Mouse (Mus musculus): ENCODE data around the gene Tpk1. TPM values are rescaled to one million over a fixed set of nuclear protein-coding genes. Genes with fewer than 3 reads are reported as not detected.
"Not testable (repeated sequence)": the region's sequence is repeated elsewhere in the genome, so short reads cannot be mapped to it uniquely, and the experiment has no call there.

Gene Tpk1
- polyA plus RNA-seq, 1 experiment = 5.9 TPM

- DNase-seq (ENCODE audit: low read depth) = no peak
These were observed 144.0 kb downstream of the Tpk1 start for GRCm38 (mm10) chr6:43522046-43522445.

DNA sequence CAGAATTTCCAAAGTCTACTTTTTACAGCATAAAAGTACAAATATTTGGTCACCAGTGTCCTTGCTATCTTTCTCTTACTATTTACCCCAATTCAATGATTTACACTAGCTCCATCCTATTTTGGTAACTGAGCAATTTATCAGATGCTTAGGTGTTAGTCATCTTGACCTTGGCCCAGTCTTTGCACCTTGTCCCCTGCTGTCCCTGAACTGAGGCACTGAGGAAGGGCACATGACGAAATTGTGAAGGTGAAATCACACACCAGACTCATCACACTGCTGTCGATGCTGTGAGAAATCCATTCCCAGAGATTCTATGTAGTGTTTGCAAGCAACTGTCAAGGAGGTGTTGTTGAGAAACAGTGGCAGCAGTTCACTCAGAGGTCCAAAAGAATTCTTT lies 145.9 kb downstream of the Tpk1 start:
- no peak for DNase-seq (ENCODE audit: low read depth)

DNA sequence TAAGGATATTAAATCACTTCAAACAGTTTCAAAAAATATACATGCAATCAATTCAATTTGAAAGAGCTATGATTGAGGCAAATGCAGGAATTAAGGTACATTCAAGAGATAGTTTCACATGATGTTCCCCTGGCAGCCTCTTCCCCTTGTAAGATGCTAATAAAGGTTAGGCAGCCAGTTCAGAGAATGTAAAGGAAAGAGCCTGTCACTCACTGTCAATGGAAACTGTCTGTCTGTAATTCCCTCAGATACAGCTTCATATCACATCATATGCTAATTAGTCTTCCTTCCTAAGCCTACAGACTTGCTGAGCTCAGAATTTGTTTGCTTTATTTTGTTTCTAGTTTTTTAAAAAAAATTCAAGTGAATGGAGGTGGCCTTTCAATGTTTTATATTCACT lies 147.7 kb downstream of the Tpk1 start:
- no peak for DNase-seq (ENCODE audit: low read depth)

- no peak for DNase-seq (ENCODE audit: low read depth)
These were observed 148.8 kb downstream of the Tpk1 start for GRCm38 (mm10) chr6:43517316-43517655.

DNA sequence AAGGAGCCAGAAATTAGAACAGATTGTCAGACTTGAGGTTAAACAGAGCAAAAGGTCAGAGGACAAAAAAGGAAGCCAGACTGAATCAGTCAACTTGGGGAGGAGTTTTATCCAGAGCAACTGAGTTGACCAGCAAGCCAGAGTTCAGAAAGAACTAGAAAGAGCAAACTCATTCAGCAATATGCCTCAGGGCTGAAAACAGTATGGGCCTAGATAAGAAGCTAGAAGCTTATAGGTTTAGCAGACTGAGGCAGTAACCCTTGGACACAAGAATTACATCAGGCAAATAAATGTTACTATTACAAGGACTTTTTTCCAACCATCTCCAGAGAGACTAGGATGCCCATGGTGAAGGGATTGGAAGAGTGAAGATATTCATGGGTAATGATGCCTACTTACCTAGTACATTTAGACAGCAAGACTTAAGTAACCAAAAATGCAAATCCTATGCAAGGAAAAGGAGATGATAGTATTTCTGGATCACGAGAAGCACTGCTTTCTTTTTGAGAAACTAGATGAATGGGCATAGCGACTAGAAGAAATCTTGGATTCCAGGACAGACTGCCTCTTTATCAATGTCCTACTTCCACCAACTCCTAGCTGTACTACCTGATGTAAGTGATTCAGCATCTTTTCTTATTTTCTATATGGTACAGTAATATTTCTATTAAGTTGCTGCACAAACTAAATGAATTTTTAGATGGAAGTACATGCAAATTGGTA lies 149.3 kb downstream of the Tpk1 start:
- no peak for DNase-seq (ENCODE audit: low read depth)

- DNase-seq (ENCODE audit: low read depth) = not testable (repeated sequence)
These were observed 159.2 kb downstream of the Tpk1 start for GRCm38 (mm10) chr6:43506686-43507385.

DNA sequence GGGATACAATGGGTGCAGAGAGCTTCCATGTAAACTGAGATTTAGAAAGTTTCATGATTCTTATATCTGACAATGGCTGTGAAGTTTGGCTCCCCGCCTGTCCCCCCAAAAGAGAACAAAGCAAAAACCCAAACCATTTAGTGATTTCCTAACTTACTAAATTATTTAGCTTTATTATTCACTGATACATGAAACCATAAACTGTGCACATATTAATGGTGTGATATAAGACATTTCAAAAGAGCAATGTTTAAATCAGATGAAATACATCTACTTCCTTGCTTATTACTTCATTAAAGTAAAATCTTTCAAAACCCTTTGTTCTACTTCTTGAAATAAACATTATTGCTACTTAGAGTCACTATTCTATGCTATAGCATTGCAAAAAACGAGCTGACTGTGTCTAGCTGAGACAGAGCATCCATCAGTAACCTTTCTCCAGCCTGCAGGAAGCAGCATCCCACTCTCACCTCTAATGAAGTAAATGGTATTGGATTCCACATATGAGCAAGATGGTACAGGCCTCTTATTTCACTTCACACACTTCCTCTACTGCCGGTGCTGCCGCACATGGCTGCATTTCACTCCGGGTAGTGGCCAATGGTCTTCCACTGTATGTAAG lies 161.4 kb downstream of the Tpk1 start:
- no peak for DNase-seq (ENCODE audit: low read depth)

DNA sequence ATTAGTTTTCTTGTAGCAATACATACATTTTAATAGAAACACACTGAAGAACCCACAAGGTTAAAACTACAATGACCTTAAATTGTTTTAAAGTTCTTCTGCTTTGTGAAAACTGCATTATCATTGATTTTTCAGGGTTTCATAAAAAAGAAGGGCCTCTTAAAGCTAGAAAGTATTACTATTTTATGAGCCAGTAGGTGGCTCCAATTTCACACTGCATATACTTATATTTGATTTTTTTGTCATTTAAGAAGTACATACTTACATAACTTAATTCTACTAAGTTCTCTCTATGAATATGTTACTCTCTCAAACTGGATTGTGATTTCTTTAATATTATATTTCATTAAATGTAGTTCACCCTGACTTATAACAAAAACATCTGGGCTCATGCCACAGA lies 173.7 kb downstream of the Tpk1 start:
- no peak for DNase-seq (ENCODE audit: low read depth)

DNA sequence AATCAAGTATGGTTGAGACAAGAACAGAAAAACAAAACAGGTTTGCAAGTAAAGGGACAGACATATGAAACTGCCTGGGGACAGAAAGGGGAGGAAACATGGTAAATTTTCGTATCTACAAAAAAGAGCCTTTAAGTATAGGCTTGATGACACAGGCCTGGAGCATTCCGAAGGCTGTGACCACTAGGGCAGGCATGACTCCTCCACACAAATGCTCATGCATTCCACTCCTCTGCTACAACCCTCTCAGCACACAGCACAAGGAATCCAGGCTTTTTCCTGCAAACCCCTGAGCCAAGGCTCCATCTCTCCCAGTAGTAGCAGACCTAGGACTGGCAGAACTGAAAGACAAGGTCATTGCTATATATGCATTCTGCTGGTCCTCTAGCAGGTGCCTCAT lies 179.4 kb downstream of the Tpk1 start:
- no peak for DNase-seq (ENCODE audit: low read depth)

GRCm38 (mm10) chr6:43480687-43481086 lies 185.4 kb downstream of the Tpk1 start:
- DNase-seq (ENCODE audit: low read depth) = no peak

- no peak for DNase-seq (ENCODE audit: low read depth)
These were observed 187.3 kb downstream of the Tpk1 start for GRCm38 (mm10) chr6:43478810-43479209.

GRCm38 (mm10) chr6:43476406-43476805 lies 189.7 kb downstream of the Tpk1 start:
- no peak for DNase-seq (ENCODE audit: low read depth)

- DNase-seq (ENCODE audit: low read depth) = no peak
These were observed 190.2 kb downstream of the Tpk1 start for GRCm38 (mm10) chr6:43475921-43476320.

DNA sequence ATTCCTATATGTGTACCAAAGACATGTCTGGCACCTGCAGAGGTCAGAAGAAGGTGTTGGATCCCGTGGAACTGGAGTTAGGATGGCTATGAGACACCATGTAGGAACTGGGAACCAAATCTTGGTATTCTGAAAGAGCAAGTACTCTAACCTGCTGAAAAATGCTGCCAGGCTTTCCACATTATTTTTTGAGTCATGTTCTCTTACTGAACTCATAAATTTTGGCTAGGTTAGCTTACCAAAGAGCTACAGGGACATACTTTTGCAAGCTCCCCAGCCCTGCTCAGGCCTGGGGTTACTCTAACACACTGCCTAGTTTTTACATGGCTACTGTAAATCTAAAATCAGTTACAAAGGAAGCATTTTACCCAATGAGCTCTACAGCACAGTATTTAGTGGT lies 194.5 kb downstream of the Tpk1 start:
- DNase-seq (ENCODE audit: low read depth) = no peak

GRCm38 (mm10) chr6:43468821-43469594 lies 197.1 kb downstream of the Tpk1 start:
- DNase-seq (ENCODE audit: low read depth) = no peak

DNA sequence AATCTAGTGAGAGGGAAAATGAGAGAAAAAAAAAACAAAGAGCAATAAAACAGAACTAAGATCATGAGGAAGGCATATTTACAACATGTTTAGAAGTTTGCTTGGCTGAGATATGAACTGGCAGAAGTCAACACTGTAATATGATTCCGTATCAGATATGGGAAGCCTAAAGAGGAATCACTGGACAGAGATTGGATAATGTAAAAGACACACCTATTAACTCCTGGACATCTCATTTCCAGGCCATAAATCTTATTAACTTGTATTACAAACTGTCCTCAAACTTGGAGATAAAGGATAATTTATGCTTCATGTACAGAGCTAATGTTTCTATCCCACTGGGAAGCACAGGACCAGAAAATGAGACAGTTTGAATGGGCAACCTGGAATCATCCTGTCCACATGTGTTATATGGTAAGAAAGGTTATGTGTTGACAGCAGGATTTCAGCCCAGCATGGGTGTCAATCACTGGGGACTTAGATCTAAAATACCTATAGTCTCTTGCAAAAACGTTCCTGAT lies 203.2 kb downstream of the Tpk1 start:
- no peak for DNase-seq (ENCODE audit: low read depth)

- DNase-seq (ENCODE audit: low read depth) = no peak
These were observed 203.8 kb downstream of the Tpk1 start for GRCm38 (mm10) chr6:43462189-43462848.

- DNase-seq (ENCODE audit: low read depth) = no peak
These were observed 207.0 kb downstream of the Tpk1 start for GRCm38 (mm10) chr6:43459082-43459481.

- no peak for DNase-seq (ENCODE audit: low read depth)
These were observed 208.1 kb downstream of the Tpk1 start for GRCm38 (mm10) chr6:43457989-43458388.

DNA sequence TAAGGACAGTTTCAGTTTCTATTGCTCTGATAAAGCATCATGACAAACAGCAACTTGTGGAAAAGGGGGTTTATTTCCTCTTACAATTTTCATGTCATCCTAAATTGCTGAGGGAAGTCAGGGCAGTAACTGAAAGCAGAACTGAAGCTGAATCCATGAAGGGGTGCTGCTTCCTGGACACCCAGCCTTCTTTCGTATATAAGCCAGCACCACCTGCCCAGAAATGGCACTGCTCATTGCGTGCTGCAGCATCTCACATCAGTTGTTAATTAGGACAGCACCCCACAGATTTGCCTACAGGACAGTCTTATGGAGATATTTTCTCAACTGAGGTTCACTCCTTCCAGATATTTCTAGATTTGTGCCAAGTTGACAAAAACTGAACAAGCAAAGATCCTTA lies 216.6 kb downstream of the Tpk1 start:
- DNase-seq (ENCODE audit: low read depth) = no peak

DNA sequence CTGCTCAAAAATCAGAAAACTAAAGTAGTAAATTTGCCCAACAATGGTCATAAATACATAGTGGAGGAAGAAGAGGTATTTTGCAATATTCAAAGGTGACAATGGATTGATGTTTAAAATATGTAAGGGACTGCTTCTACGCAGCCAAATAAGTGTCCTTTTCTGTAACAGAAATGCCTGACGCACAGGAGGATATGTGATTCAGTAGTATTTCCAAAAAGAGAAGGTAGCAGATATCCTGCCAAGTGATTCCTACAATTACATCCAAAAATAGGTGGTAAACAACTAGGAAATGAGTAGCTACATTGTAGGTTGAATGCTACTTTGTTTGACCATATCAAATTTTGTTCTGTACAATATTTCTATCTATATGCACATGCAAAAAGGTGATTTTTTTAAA lies 220.2 kb downstream of the Tpk1 start:
- DNase-seq (ENCODE audit: low read depth) = no peak

GRCm38 (mm10) chr6:43442191-43442590 lies 223.9 kb downstream of the Tpk1 start:
- DNase-seq (ENCODE audit: low read depth) = no peak
